7 mouse cellular contexts compared by ENCODE assay signal in the genomic region with DNA sequence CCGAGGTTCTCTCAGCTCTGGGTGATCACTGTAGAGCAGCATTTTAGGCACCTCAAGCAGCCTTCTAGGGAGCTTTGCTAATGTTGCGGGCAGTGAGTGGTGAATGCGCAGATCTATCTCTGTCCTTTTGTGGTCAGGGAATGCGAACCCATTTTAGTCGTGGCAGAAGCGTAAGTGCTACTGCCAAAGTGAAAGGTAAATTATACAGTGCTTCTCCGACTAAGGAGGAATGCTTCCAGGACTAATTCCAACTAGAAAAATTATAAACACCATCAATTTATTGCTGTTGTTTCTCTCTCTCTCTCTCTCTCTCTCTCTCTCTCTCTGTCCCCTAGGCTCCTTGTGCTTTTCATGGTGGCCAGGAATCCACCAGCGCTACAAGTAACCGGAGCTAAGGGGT. TPM values are rescaled to one million over a fixed set of nuclear protein-coding genes. Genes with fewer than 3 reads are reported as not detected.
DNase-seq lines count a peak whose midpoint lies in the region; ATAC-seq and TF ChIP-seq lines count a peak whose summit lies in the region.

A gene (minus strand): TSS at position 101 of the 400 bp plus-strand sequence.

- H3K36me3 ChIP-seq in spleen, adult 2 months (ENCODE audit: control insufficient read depth, insufficient read depth, low read length) = peaks cover 4% of the 10 kb centered on the region
- H3K36me3 ChIP-seq in embryonic facial prominence, embryonic 12.5 days = no peaks in the 10 kb centered on the region
- H3K36me3 ChIP-seq in heart, embryonic 14.5 days (ENCODE audit: control insufficient read depth, insufficient read depth, low read length) = 0 out of 2 replicates have a peak, but pooled peaks cover 5% of the 10 kb centered on the region
- H3K36me3 ChIP-seq in neural tube, embryonic 12.5 days = no peaks in the 10 kb centered on the region

- intact Hi-C loops in left cerebral cortex, postnatal 25 days (cut with DNase I) = loop anchor here (5.0 kb wide), 1 partner anchor 53 kb away; no protein-coding TSS in a partner anchor

- no peaks in the 10 kb centered on the region for H3K9me3 ChIP-seq in embryonic facial prominence, embryonic 12.5 days
- no peaks in the 10 kb centered on the region for H3K9me3 ChIP-seq in heart, embryonic 14.5 days (ENCODE audit: control insufficient read depth, low read length)
- H3K9me3 ChIP-seq in neural tube, embryonic 12.5 days = no peaks in the 10 kb centered on the region

- no peak for TF ChIP-seq CTCF in spleen, adult 2 months (IDR thresholded peaks at IDR 0.05; ENCODE audit: extremely low read depth, insufficient read depth, insufficient read length, insufficient replicate concordance)

- H3K9ac ChIP-seq in embryonic facial prominence, embryonic 12.5 days = peak within 1 kb of the TSS; percentile 71
- H3K9ac ChIP-seq in heart, embryonic 14.5 days (ENCODE audit: low read length) = peak within 1 kb of the TSS; percentile 86
- H3K9ac ChIP-seq in neural tube, embryonic 12.5 days = peak within 1 kb of the TSS; percentile 76

- H3K27ac ChIP-seq in spleen, adult 2 months (ENCODE audit: insufficient read depth, low read length) = peak within 1 kb of the TSS; percentile 81
- H3K27ac ChIP-seq in embryonic facial prominence, embryonic 12.5 days = peak within 1 kb of the TSS; percentile 77
- H3K27ac ChIP-seq in heart, embryonic 14.5 days (replicated peaks in 1 of 2; ENCODE audit: control insufficient read depth in 1 of 2, insufficient read depth in 1 of 2, low read depth in 2 of 2, low read length in 2 of 2) = peak within 1 kb of the TSS; percentile 93 to 94
- H3K27ac ChIP-seq in neural tube, embryonic 12.5 days = peak within 1 kb of the TSS; percentile 78

- no peaks in the 10 kb centered on the region for H3K27me3 ChIP-seq in spleen, adult 2 months (ENCODE audit: control insufficient read depth, insufficient read depth, low read length)
- peaks cover 15% of the 10 kb centered on the region; the same call in 1 of the 2 replicates for H3K27me3 ChIP-seq in embryonic facial prominence, embryonic 12.5 days
- H3K27me3 ChIP-seq in heart, embryonic 14.5 days (ENCODE audit: control insufficient read depth, insufficient read depth, low read length) = no peaks in the 10 kb centered on the region
- H3K27me3 ChIP-seq in neural tube, embryonic 12.5 days (replicated peaks) = peaks cover 8% of the 10 kb centered on the region

- H3K4me2 ChIP-seq in embryonic facial prominence, embryonic 12.5 days (replicated peaks) = peak within 1 kb of the TSS; percentile 57
- peak within 1 kb of the TSS; percentile 85 for H3K4me2 ChIP-seq in heart, embryonic 14.5 days (ENCODE audit: low read length)
- peak within 1 kb of the TSS; percentile 67 for H3K4me2 ChIP-seq in neural tube, embryonic 12.5 days (replicated peaks)

- WGBS in spleen, adult 2 months = 49% methylated on average over 9 of the region's 9 CpGs
- WGBS in embryonic facial prominence, embryonic 12.5 days = 66% methylated on average over 9 of the region's 9 CpGs
- 56% methylated on average over 9 of the region's 9 CpGs for WGBS in heart, embryonic 14.5 days
- 69% methylated on average over 9 of the region's 9 CpGs for WGBS in neural tube, embryonic 12.5 days

- no peak for ATAC-seq in embryonic facial prominence, embryonic 12.5 days (ENCODE audit: insufficient number of reproducible peaks, insufficient read depth, low FRiP score, low TSS enrichment)
- no peak for ATAC-seq in heart, embryonic 14.5 days (ENCODE audit: insufficient number of reproducible peaks, insufficient read depth, low FRiP score, low read depth)
- ATAC-seq in neural tube, embryonic 12.5 days (ENCODE audit: low FRiP score, low read depth) = no peak

- no peak for TF ChIP-seq POLR2A in spleen, adult 2 months (IDR thresholded peaks at IDR 0.05; ENCODE audit: low read depth, low read length)

- peak within 1 kb of the TSS; percentile 81 for H3K4me3 ChIP-seq in spleen, adult 2 months (ENCODE audit: extremely low read depth, insufficient read depth, insufficient read length)
- H3K4me3 ChIP-seq in embryonic facial prominence, embryonic 12.5 days = peak within 1 kb of the TSS; percentile 79
- H3K4me3 ChIP-seq in heart, embryonic 14.5 days (ENCODE audit: control insufficient read depth in 1 of 2, insufficient read depth in 1 of 2, low read depth in 1 of 2, low read length in 2 of 2) = peak within 1 kb of the TSS; percentile 83 to 93
- H3K4me3 ChIP-seq in neural tube, embryonic 12.5 days = peak within 1 kb of the TSS; percentile 84

- no peak for DNase-seq in spleen, adult 2 months (ENCODE audit: low read depth in 1 of 2, low spot score in 2 of 2)
- no peak for DNase-seq in spleen, postnatal 14 days (ENCODE audit: low spot score in 2 of 2)
- no peak for DNase-seq in left cerebral cortex, postnatal 25 days (ENCODE audit: low spot score in 2 of 2)
- no peak for DNase-seq in retina, embryonic 14.5 days (ENCODE audit: low spot score)

- peaks cover 4% of the 10 kb centered on the region; the same call in 1 of the 2 replicates for H3K4me1 ChIP-seq in spleen, adult 2 months (ENCODE audit: control insufficient read depth, insufficient read depth, insufficient read length)
- peaks cover 34% of the 10 kb centered on the region for H3K4me1 ChIP-seq in embryonic facial prominence, embryonic 12.5 days
- H3K4me1 ChIP-seq in heart, embryonic 14.5 days (ENCODE audit: control insufficient read depth in 2 of 2, insufficient read depth in 2 of 2, low read length in 2 of 2) = peaks cover 18 to 32% of the 10 kb centered on the region in 2 experiments
- peaks cover 31% of the 10 kb centered on the region for H3K4me1 ChIP-seq in neural tube, embryonic 12.5 days

RNA-seq across cellular contexts. Expression of the gene that starts here (rescaled TPM):
- 113 and 138 TPM in 2 replicates for polyA plus RNA-seq in spleen, adult 2 months (2012; rRNA removed)
- polyA plus RNA-seq in embryonic facial prominence, embryonic 12.5 days (2016; fragmentation: Nextera tagmentation; extraction: Ambion mirVana) = 210 and 215 TPM in 2 replicates
- 239 and 251 TPM in 2 replicates for polyA plus RNA-seq in heart, embryonic 14.5 days (2014; fragmentation: Nextera tagmentation; extraction: Ambion mirVana)
- 10 to 100 TPM; 81.4 to 86.2 TPM for total RNA-seq in left cerebral cortex, postnatal 25 days (2021)
- 227 and 233 TPM in 2 replicates for polyA plus RNA-seq in neural tube, embryonic 12.5 days (2016; fragmentation: Nextera tagmentation; extraction: Ambion mirVana)
